Mouse (Mus musculus): Measurements from ENCODE around the gene Pdzd2.

Pdzd2 gene

GRCm38 (mm10) chr15:12742117-12742906, 2.6 kb upstream of the Pdzd2 start:
- CTCF ChIA-PET, result interaction anchor here in 2 of 4 experiments (0.6 to 3.1 kb wide), 2 partner anchors 45 to 156 kb away, joined by 3 to 23 read pairs; no protein-coding TSS in a partner anchor
- POLR2A ChIA-PET, result interaction anchor here in 1 of 4 experiments (0.6 kb wide), 1 partner anchor 81 kb away, joined by 3 read pairs; no protein-coding TSS in a partner anchor

- POLR2A ChIA-PET, result interaction anchor here in 3 of 4 experiments (0.5 to 3.3 kb wide), 20 partner anchors 9 to 412 kb away, joined by 3 to 26 read pairs (median 4); partner anchors contain the start of gene 6030458C11Rik (in 1 of the 3)
- CTCF ChIA-PET, result interaction anchor here in 2 of 4 experiments (0.6 to 1.4 kb wide), 4 partner anchors 9 to 152 kb away, joined by 3 read pairs; no protein-coding TSS in a partner anchor
Measured at GRCm38 (mm10) chr15:12738301-12739093, 1.2 kb downstream of the Pdzd2 start.

- ChIA-PET POLR2A (interaction anchor here in 3 of 4 experiments (0.8 to 1.2 kb wide), 3 partner anchors 17 to 698 kb away, joined by 3 to 8 read pairs (median 3); partner anchors contain the start of genes 1810049J17Rik (in 1 of the 3) and Golph3 (in 1 of the 3)), CTCF (interaction anchor here in 1 of 4 experiments (1.2 kb wide), 1 partner anchor 149 kb away, joined by 3 read pairs; no protein-coding TSS in a partner anchor)
Measured at GRCm38 (mm10) chr15:12735208-12735607, 4.5 kb downstream of the Pdzd2 start.

- POLR2A ChIA-PET, result interaction anchor here in 2 of 4 experiments (0.6 kb wide), 2 partner anchors 152 to 255 kb away, joined by 3 read pairs; no protein-coding TSS in a partner anchor
- CTCF ChIA-PET, result interaction anchor here in 1 of 4 experiments (1.2 kb wide), 1 partner anchor 148 kb away, joined by 3 read pairs; no protein-coding TSS in a partner anchor
Measured at GRCm38 (mm10) chr15:12734221-12734620, 5.5 kb downstream of the Pdzd2 start.

- ChIA-PET CTCF (no interaction called here), POLR2A (interaction anchor here in 1 of 4 experiments (1.1 kb wide), 1 partner anchor 32 kb away, joined by 3 read pairs; no protein-coding TSS in a partner anchor)
Measured at GRCm38 (mm10) chr15:12732613-12733012, 7.1 kb downstream of the Pdzd2 start.

- POLR2A ChIA-PET, result interaction anchor here in 2 of 4 experiments (0.6 to 2.0 kb wide), 4 partner anchors 9 to 290 kb away, joined by 3 to 6 read pairs (median 4); partner anchors contain the start of gene Pdzd2 (in 1 of the 2)
Measured at GRCm38 (mm10) chr15:12728381-12728780, 11.3 kb downstream of the Pdzd2 start.

GRCm38 (mm10) chr15:12725256-12725655, 14.5 kb downstream of the Pdzd2 start:
- CTCF ChIA-PET, result no interaction called here
- POLR2A ChIA-PET, result interaction anchor here in 1 of 4 experiments (0.5 kb wide), 1 partner anchor 13 kb away, joined by 3 read pairs; no protein-coding TSS in a partner anchor

More at GRCm38 (mm10) chr15:12728381-12728780, 11.3 kb downstream of the Pdzd2 start:
- CTCF ChIA-PET, result interaction anchor here in 2 of 4 experiments (1.0 to 1.5 kb wide), 2 partner anchors 39 to 142 kb away, joined by 4 read pairs; no protein-coding TSS in a partner anchor

- CTCF ChIA-PET, result interaction anchor here in 2 of 4 experiments (0.5 to 1.6 kb wide), 3 partner anchors 32 to 136 kb away, joined by 3 to 4 read pairs (median 3); no protein-coding TSS in a partner anchor
- POLR2A ChIA-PET, result no interaction called here
Measured at GRCm38 (mm10) chr15:12721684-12722500, 17.8 kb downstream of the Pdzd2 start.

- ChIA-PET POLR2A (interaction anchor here in 3 of 4 experiments (0.7 to 3.4 kb wide), 15 partner anchors 8 to 681 kb away, joined by 3 to 26 read pairs (median 6); partner anchors contain the start of gene Pdzd2 (in 2 of the 3)), CTCF (interaction anchor here in 2 of 4 experiments (0.9 to 1.2 kb wide), 4 partner anchors 21 to 471 kb away, joined by 3 to 6 read pairs (median 4); partner anchors contain the start of gene Pdzd2 (in 2 of the 2))
Measured at GRCm38 (mm10) chr15:12718819-12719218, 20.9 kb downstream of the Pdzd2 start.

GRCm38 (mm10) chr15:12717410-12717809, 22.3 kb downstream of the Pdzd2 start:
- CTCF ChIA-PET, result interaction anchor here in 2 of 4 experiments (1.0 to 1.2 kb wide), 2 partner anchors 17 to 22 kb away, joined by 5 to 6 read pairs; partner anchors contain the start of gene Pdzd2 (in 1 of the 2)
- POLR2A ChIA-PET, result interaction anchor here (0.6 to 3.4 kb wide), 20 partner anchors 8 to 721 kb away, joined by 3 to 26 read pairs (median 5); partner anchors contain the start of gene Pdzd2 (in 2 of the 4)

- CTCF ChIA-PET, result interaction anchor here in 1 of 4 experiments (0.6 kb wide), 1 partner anchor 133 kb away, joined by 3 read pairs; no protein-coding TSS in a partner anchor
- POLR2A ChIA-PET, result interaction anchor here in 3 of 4 experiments (0.9 to 3.4 kb wide), 8 partner anchors 8 to 24 kb away, joined by 4 to 26 read pairs (median 8); partner anchors contain the start of gene Pdzd2 (in 2 of the 3)
Measured at GRCm38 (mm10) chr15:12716881-12717280, 22.8 kb downstream of the Pdzd2 start.

GRCm38 (mm10) chr15:12714322-12714721, 25.4 kb downstream of the Pdzd2 start:
- ChIA-PET CTCF (no interaction called here), POLR2A (no interaction called here)

- ChIA-PET CTCF (no interaction called here), POLR2A (interaction anchor here in 3 of 4 experiments (0.8 to 1.3 kb wide), 4 partner anchors 24 to 209 kb away, joined by 3 to 4 read pairs (median 3); partner anchors contain the start of gene Pdzd2 (in 2 of the 3))
Measured at GRCm38 (mm10) chr15:12713216-12713615, 26.5 kb downstream of the Pdzd2 start.

- ChIA-PET POLR2A (interaction anchor here in 1 of 4 experiments (2.0 kb wide), 1 partner anchor 8 kb away, joined by 7 read pairs; no protein-coding TSS in a partner anchor), CTCF (no interaction called here)
Measured at GRCm38 (mm10) chr15:12710036-12710435, 29.7 kb downstream of the Pdzd2 start.

GRCm38 (mm10) chr15:12708297-12708696, 31.4 kb downstream of the Pdzd2 start:
- ChIA-PET POLR2A (interaction anchor here in 3 of 4 experiments (0.6 to 2.0 kb wide), 9 partner anchors 9 to 451 kb away, joined by 3 to 10 read pairs (median 3); no protein-coding TSS in a partner anchor), CTCF (interaction anchor here in 1 of 4 experiments (0.6 to 0.8 kb wide), 2 partner anchors 19 kb away, joined by 3 read pairs; no protein-coding TSS in a partner anchor)

- ChIA-PET CTCF (no interaction called here), POLR2A (interaction anchor here in 1 of 4 experiments (1.0 kb wide), 1 partner anchor 11 kb away, joined by 3 read pairs; no protein-coding TSS in a partner anchor)
Measured at GRCm38 (mm10) chr15:12706902-12707301, 32.8 kb downstream of the Pdzd2 start.

- ChIA-PET POLR2A (interaction anchor here (0.6 to 2.4 kb wide), 11 partner anchors 10 to 629 kb away, joined by 3 to 16 read pairs (median 5); partner anchors contain the start of gene Pdzd2 (in 1 of the 4)), CTCF (interaction anchor here in 3 of 4 experiments (0.9 to 4.1 kb wide), 5 partner anchors 11 to 114 kb away, joined by 3 to 16 read pairs (median 5); partner anchors contain the start of gene Pdzd2 (in 1 of the 3))
Measured at GRCm38 (mm10) chr15:12700367-12700766, 39.4 kb downstream of the Pdzd2 start.
